Mouse (Mus musculus) heart, adult 2 months (tissue): ENCODE measurements around the gene Ddit4. TPM values are rescaled to one million over a fixed set of nuclear protein-coding genes. Genes with fewer than 3 reads are reported as not detected.
A peak's percentile ranks its signal among the peaks of the same experiment; 100 is the strongest.
"Not testable (repeated sequence)": the region's sequence is repeated elsewhere in the genome, so short reads cannot be mapped to it uniquely, and the experiment has no call there.

Experiments used
- DNase-seq, 2 experiments: peaks; one replicate each; pipeline ENCODE4 v3.0.0; 2021
- H3K27ac ChIP-seq: fragments of 200-600 bp; 2 replicates; pipeline ENCODE4 v1.8.1; 2022
- H3K27me3 ChIP-seq: fragments of 200-500 bp; 2 replicates; pipeline ENCODE4 v1.6.1; 2012; ENCODE audit warnings: mild to moderate bottlenecking, low read length, inconsistent platforms, mixed read lengths; ENCODE audit not compliant: control insufficient read depth, insufficient read depth
- H3K36me3 ChIP-seq: fragments of 200-500 bp; 2 replicates; pipeline ENCODE4 v1.6.1; 2012; ENCODE audit warnings: low read length, inconsistent platforms; ENCODE audit not compliant: control insufficient read depth, insufficient read depth
- H3K4me1 ChIP-seq: fragments of 200-500 bp; 2 replicates; pipeline ENCODE4 v1.6.1; 2011; ENCODE audit warnings: low read length; ENCODE audit not compliant: control insufficient read depth, insufficient read depth
- H3K4me3 ChIP-seq: fragments of 200-600 bp; 2 replicates; pipeline ENCODE4 v1.8.1; 2022
- H3K79me2 ChIP-seq: fragments of 200-500 bp; replicated peaks from 2 replicates; pipeline ENCODE4 v1.6.1; 2012; ENCODE audit warnings: mild to moderate bottlenecking, inconsistent platforms, low read length, moderate library complexity, mixed read lengths; ENCODE audit not compliant: control insufficient read depth, insufficient read depth
- H3K9ac ChIP-seq: fragments of 200-500 bp; 2 replicates; pipeline ENCODE4 v1.6.1; 2012; ENCODE audit warnings: low read depth, mild to moderate bottlenecking, control low read depth, inconsistent platforms, low read length, mixed read lengths
- CTCF ChIP-seq: fragments of 200-600 bp; IDR thresholded peaks from 2 replicates; pipeline ENCODE4 v1.8.1; 2022; ENCODE audit warnings: antibody characterized with exemption, mild to moderate bottlenecking, moderate library complexity
- EP300 ChIP-seq: fragments of 200-500 bp; IDR thresholded peaks from 2 replicates; pipeline ENCODE4 v1.6.1; 2011; ENCODE audit warnings: low read depth, low read length, control low read depth; ENCODE audit not compliant: insufficient read depth
- POLR2A ChIP-seq: fragments of 200-500 bp; IDR thresholded peaks from 2 replicates; pipeline ENCODE4 v1.6.1; 2011; ENCODE audit warnings: mild to moderate bottlenecking, low read depth, low read length, control low read depth; ENCODE audit not compliant: insufficient read depth
- WGBS: fragments of 180-500 bp; shearing (Covaris S2); methylation state at CpG from one replicate; pipeline ENCODE4 v1.1.7; 2018; 5-methylcytosine and 5-hydroxymethylcytosine counted together
- intact Hi-C: fragments of 180-260 bp; cut with DNase I; formaldehyde crosslinking; loops from one replicate; pipeline ENCODE4 v1.15.1; 2025
- long read RNA-seq: library from polyadenylated mRNA; stranded (forward); transcript quantifications from one replicate; pipeline ENCODE4 v2.0.0, GENCODE M21; 2021
- polyA plus RNA-seq: library from polyadenylated mRNA; depleted of rRNA; stranded (reverse); fragments of >200 nt; gene quantifications from 2 replicates; pipeline ENCODE4 v1.2.3, GENCODE M21; 2012; rRNA removed
- total RNA-seq, 2 experiments: library from RNA; stranded (reverse); gene quantifications; 2 replicates each; pipeline ENCODE4 v1.2.3; 2021

Ddit4 gene
- 100 to 1,000 TPM in 1 of 2 experiments, 10 to 100 TPM in 1; 70.7 to 219 TPM for total RNA-seq
- polyA plus RNA-seq, result 48.0 and 55.5 TPM in 2 replicates
- long read RNA-seq, partial matches to known transcripts, result 0 of 15 reads
- long read RNA-seq, other reads (novel, unspliced or antisense), result 11 of 15 reads

- DNase-seq, result peak; percentile 100
- intact Hi-C loops, result loop anchor here (1.0 to 5.0 kb wide), 4 partner anchors 19 to 51 kb away; partner anchors contain the start of genes Anapc16 and Ascc1
- Histone ChIP-seq H3K4me3 (peak within 1 kb of the TSS; percentile 99), H3K27me3 (no peaks in the 10 kb centered on the region), H3K4me1 (peaks cover 12% of the 10 kb centered on the region), H3K9ac (peak within 1 kb of the TSS; percentile 96), H3K36me3 (peaks cover 9% of the 10 kb centered on the region), H3K27ac (peak within 1 kb of the TSS; percentile 98), H3K79me2 (peaks cover 3% of the 10 kb centered on the region; the same call in 1 of the 2 replicates)
- under 1% methylated on average over 76 of the region's 76 CpGs for WGBS
- TF ChIP-seq CTCF (no peak), EP300 (peak; percentile 99), POLR2A (peak; percentile 100)
Observed at GRCm38 (mm10) chr10:59951211-59952151, at the start of gene Ddit4. Ddit4 (minus strand) TSS chr10:59951834.

GRCm38 (mm10) chr10:59999057-59999456 is 47.4 kb upstream of the Ddit4 start:
- H3K4me1 ChIP-seq, result peaks cover 5% of the 10 kb centered on the region
- peaks cover 20% of the 10 kb centered on the region for H3K36me3 ChIP-seq
- TF ChIP-seq CTCF (no peak), EP300 (no peak), POLR2A (no peak)
- peaks cover 6% of the 10 kb centered on the region for H3K79me2 ChIP-seq
- no peak for DNase-seq
- intact Hi-C loops, result loop anchor here (2.0 kb wide), 1 partner anchor 68 kb away; no protein-coding TSS in a partner anchor
- no peaks in the 10 kb centered on the region for H3K27me3 ChIP-seq
- no peak overlapping the region for H3K4me3 ChIP-seq
- no peak overlapping the region for H3K27ac ChIP-seq
- no peak overlapping the region for H3K9ac ChIP-seq
- 93% methylated on average over 3 of the region's 3 CpGs for WGBS

GRCm38 (mm10) chr10:59997591-59997990 is 46.0 kb upstream of the Ddit4 start:
- no peak overlapping the region for H3K4me3 ChIP-seq
- no peaks in the 10 kb centered on the region for H3K27me3 ChIP-seq
- intact Hi-C loops, result no loop called here
- TF ChIP-seq CTCF (peak; percentile 87), EP300 (0 out of 2 replicates have a peak, but pooled peaks have one; percentile 56), POLR2A (peak; percentile 30; the same call in 1 of the 2 replicates)
- H3K4me1 ChIP-seq, result peaks cover 9% of the 10 kb centered on the region
- WGBS, result 7% methylated on average over 7 of the region's 7 CpGs
- peaks cover 28% of the 10 kb centered on the region for H3K36me3 ChIP-seq
- H3K79me2 ChIP-seq, result peaks cover 8% of the 10 kb centered on the region
- DNase-seq, result no peak
- no peak overlapping the region for H3K9ac ChIP-seq
- peak overlapping the region; percentile 78 for H3K27ac ChIP-seq

GRCm38 (mm10) chr10:59995889-59996288 is 44.3 kb upstream of the Ddit4 start:
- DNase-seq, result peak in 1 of 2 experiments; percentile 64
- Histone ChIP-seq H3K79me2 (peaks cover 6% of the 10 kb centered on the region), H3K4me3 (no peak overlapping the region), H3K27me3 (no peaks in the 10 kb centered on the region), H3K4me1 (peaks cover 10% of the 10 kb centered on the region), H3K27ac (peak overlapping the region; percentile 78), H3K36me3 (peaks cover 31% of the 10 kb centered on the region), H3K9ac (no peak overlapping the region)
- intact Hi-C loops, result no loop called here
- 56% methylated on average over 6 of the region's 6 CpGs for WGBS
- TF ChIP-seq CTCF (no peak), EP300 (0 out of 2 replicates have a peak, but pooled peaks have one; percentile 30)

GRCm38 (mm10) chr10:59993813-59994212 is 42.2 kb upstream of the Ddit4 start:
- H3K9ac ChIP-seq, H3K27ac ChIP-seq, H3K27me3 ChIP-seq, H3K4me3 ChIP-seq, H3K79me2 ChIP-seq, DNase-seq: not testable (repeated sequence)
- TF ChIP-seq CTCF, result peak; percentile 22; the same call in 1 of the 2 replicates
- Histone ChIP-seq H3K36me3 (peaks cover 44% of the 10 kb centered on the region), H3K4me1 (peaks cover 14% of the 10 kb centered on the region)
- intact Hi-C loops, result loop anchor here (5.0 kb wide), 1 partner anchor 42 kb away; the partner anchor contains the start of gene Ddit4
- WGBS, result 94% methylated on average over 2 of the region's 3 CpGs
